In the genomic region with DNA sequence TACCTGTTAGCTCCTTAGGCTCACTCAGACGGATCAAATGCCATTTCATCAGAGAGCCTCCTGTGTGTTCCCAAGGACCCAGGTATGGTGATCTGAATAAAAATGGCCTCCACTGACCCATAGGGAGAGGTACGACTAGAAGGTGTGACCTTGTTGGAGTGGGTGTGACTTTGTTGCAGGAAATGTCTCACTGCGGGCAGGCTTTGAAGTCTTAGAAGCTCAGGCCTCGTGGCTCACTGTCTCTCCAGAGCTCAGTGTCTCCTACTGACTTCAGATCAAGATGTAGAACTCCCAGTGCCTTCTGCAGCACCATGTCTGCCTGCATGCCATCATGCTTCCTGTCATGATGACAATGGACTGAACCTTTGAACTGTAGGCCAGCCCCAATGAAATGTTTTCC, we compare ENCODE assay signal across 9 mouse cellular contexts.
"Had no signal": no experiment of that assay in that cellular context is flagged by ENCODE, and none has a peak within 500 bp of the region (broad histone marks: within the 10 kb centered on the region; RNA-seq: fewer than 3 reads in every experiment).

No protein-coding gene starts in this region.

- DNase-seq: kidney, adult 2 months; kidney, postnatal 14 days; layer of hippocampus, adult 9-11 months; lung, adult 2 months; lung, postnatal 36 days; midbrain, embryonic 14.5 days; thymus, adult 18-20 months had no signal

- ATAC-seq: intestine, embryonic 16.5 days; lung, postnatal 0 days had no signal
